Mouse (Mus musculus) spleen, adult 2 months (tissue): ENCODE measurements around the gene Cldn19.

Experiments
- CTCF ChIP-seq: fragments of 200-500 bp; IDR thresholded peaks from 2 replicates; pipeline ENCODE4 v1.5.1; 2011; ENCODE audit warnings: mild to moderate bottlenecking, inconsistent platforms; ENCODE audit not compliant: insufficient read depth, insufficient read length, insufficient replicate concordance; ENCODE audit errors: extremely low read depth
- POLR2A ChIP-seq: fragments of 200-500 bp; IDR thresholded peaks from 2 replicates; pipeline ENCODE4 v1.6.1; 2011; ENCODE audit warnings: low read depth, low read length, inconsistent platforms

- TF ChIP-seq CTCF, result no peak
- no peak for TF ChIP-seq POLR2A
These were observed 8.5 kb upstream of the Cldn19 start for GRCm38 (mm10) chr4:119246688-119247225.
